Mouse (Mus musculus) stomach, embryonic 14.5 days (tissue): ENCODE measurements around the gene Npr1. TPM values are rescaled to one million over a fixed set of nuclear protein-coding genes. Genes with fewer than 3 reads are reported as not detected.

ENCODE experiments used
- ATAC-seq: fragments of 200-750 bp; cut with Nextera tagmentation; 2 replicates; pipeline ENCODE4 v1.8.0; 2017; ENCODE audit warnings: low read depth, moderate TSS enrichment; ENCODE audit not compliant: insufficient number of reproducible peaks, insufficient read depth, low FRiP score
- H3K27ac ChIP-seq: fragments of 300-500 bp; sonication (generic); 2 replicates; pipeline ENCODE4 v1.5.1; 2014; ENCODE audit warnings: mild to moderate bottlenecking, low read length, moderate library complexity, mixed read lengths
- H3K27me3 ChIP-seq: fragments of 300-500 bp; sonication (generic); 2 replicates; pipeline ENCODE4 v1.6.1; 2014; ENCODE audit warnings: low read length, control low read depth, mixed read lengths; ENCODE audit not compliant: control insufficient read depth, insufficient read depth
- H3K36me3 ChIP-seq: fragments of 300-500 bp; sonication (generic); 2 replicates; pipeline ENCODE4 v1.6.1; 2014; ENCODE audit warnings: mild to moderate bottlenecking, control low read depth, low read length, moderate library complexity, mixed read lengths; ENCODE audit not compliant: control insufficient read depth, insufficient read depth
- H3K4me1 ChIP-seq: fragments of 300-500 bp; sonication (generic); 2 replicates; pipeline ENCODE4 v1.6.1; 2014; ENCODE audit warnings: low read length, control low read depth, mixed read lengths; ENCODE audit not compliant: control insufficient read depth, insufficient read depth
- H3K4me2 ChIP-seq: fragments of 300-500 bp; sonication (generic); replicated peaks from 2 replicates; pipeline ENCODE4 v1.6.1; 2014; ENCODE audit warnings: low read depth, low read length, control low read depth
- H3K4me3 ChIP-seq: fragments of 300-500 bp; sonication (generic); 2 replicates; pipeline ENCODE4 v1.5.1; 2014; ENCODE audit warnings: low read depth, low read length, control low read depth
- H3K9ac ChIP-seq: fragments of 300-500 bp; sonication (generic); replicated peaks from 2 replicates; pipeline ENCODE4 v1.6.1; 2014; ENCODE audit warnings: low read depth, mild to moderate bottlenecking, control low read depth, low read length, moderate library complexity, mixed read lengths
- H3K9me3 ChIP-seq: fragments of 300-500 bp; sonication (generic); 2 replicates; pipeline ENCODE4 v1.6.1; 2016; ENCODE audit warnings: low read depth, low read length, control low read depth; ENCODE audit not compliant: control insufficient read depth
- WGBS: fragments of 180-500 bp; shearing (Covaris S2); extraction: QIAGEN DNeasy Blood & Tissue Kit; methylation state at CpG from one replicate; pipeline ENCODE4 v1.1.7; 2014; 5-methylcytosine and 5-hydroxymethylcytosine counted together
- polyA plus RNA-seq: library from polyadenylated mRNA; unstranded; fragments of >200 nt; fragmentation: Nextera tagmentation; extraction: Ambion mirVana; gene quantifications from 2 replicates; pipeline ENCODE4 v1.2.1, GENCODE M21; 2014

Gene Npr1
- polyA plus RNA-seq, 1 experiment from 2014 or later = 4.8 TPM

DNA sequence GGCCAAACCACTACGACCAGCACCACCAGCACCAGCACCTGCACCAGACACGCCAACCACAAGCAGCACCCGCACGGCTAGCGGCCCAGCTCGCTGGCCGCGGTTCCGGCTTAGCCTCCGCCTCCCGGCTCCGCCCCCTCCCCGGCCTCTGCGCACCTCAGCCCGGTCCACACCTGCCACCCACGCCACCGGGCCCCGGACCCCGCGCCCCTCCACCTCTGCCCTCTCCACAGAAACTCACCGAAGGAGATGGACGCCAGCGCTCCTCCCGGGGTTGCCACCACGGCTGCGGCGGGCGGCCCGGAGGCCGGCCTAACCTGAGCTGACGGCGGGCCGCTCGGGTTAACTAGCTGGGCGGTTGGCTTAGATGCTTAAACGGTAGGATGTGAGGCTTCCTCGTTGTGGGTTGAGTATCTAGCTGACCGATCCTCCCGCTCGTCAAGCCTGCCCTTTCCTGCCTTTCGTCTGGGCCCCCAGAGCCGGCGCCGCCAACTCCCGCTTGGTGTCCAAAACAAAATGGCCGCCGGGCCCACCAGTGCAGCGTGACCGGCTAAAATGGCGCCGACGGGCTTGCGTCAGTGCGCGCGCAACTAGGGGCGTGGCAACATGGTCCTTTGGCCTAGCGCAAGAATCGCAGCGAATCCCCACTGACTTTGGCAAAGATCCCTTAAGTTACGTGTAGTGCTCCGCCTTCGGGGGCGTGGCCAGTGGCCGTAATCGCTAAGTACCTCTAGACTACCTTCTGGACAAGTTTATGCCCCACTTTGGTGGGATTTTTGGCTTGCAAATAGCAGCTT, 43.5 kb upstream of the Npr1 start, which contains the start of gene Chtop:
TSS of gene Chtop (minus strand) at position 549 of the 797 bp plus-strand sequence.
- no peaks in the 10 kb centered on the region for H3K27me3 ChIP-seq

DNA sequence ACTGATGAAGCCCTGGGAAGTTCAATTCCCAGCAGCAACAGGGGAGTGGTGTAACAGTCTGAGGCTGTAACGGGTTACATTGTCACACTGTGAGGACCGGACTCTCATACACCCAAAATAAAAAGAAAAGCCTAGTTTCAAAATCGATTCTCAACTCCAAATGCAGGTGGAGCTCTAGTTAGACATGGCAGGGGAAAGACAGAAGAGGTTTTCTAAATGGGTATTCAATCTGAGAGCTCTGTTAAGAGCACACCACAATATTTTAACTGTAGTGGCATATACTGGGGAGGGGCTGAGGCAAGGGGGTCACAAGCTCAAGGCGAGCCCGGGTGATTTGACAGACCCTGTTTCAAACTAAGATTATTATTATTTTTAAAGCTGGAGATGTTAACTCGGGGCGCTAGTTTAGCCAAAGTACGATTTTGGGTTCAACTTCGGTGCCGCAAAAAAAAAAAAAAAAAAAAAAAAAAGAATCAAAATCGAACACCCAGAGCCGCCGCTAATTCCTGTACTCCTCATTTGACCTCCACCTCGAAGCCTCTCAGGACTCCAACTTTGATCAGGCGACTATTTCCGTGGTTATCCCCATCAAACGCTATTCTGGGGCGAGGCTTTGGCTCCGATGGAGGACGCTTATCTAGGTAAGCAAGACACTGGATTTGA, 42.8 kb upstream of the Npr1 start:
- Histone ChIP-seq H3K36me3 (peaks cover 42% of the 10 kb centered on the region), H3K4me1 (peaks cover 15% of the 10 kb centered on the region; the same call in 1 of the 2 replicates), H3K4me2 (peak overlapping the region; percentile 78), H3K27me3 (no peaks in the 10 kb centered on the region), H3K9me3 (no peaks in the 10 kb centered on the region), H3K9ac (peak overlapping the region; percentile 94), H3K27ac (peak overlapping the region; percentile 93), H3K4me3 (peak overlapping the region; percentile 71)
- no peak for ATAC-seq
- 3% methylated on average over 20 of the region's 20 CpGs for WGBS

More for the DNA sequence above, 43.5 kb upstream of the Npr1 start, which contains the start of gene Chtop:
- H3K27ac ChIP-seq = peak within 1 kb of the TSS; percentile 93
- WGBS = under 1% methylated on average over 66 of the region's 66 CpGs
- H3K4me2 ChIP-seq = peak within 1 kb of the TSS; percentile 78
- peaks cover 35% of the 10 kb centered on the region for H3K36me3 ChIP-seq
- ATAC-seq = peak; percentile 93
- peak within 1 kb of the TSS; percentile 94 for H3K9ac ChIP-seq
- peaks cover 15% of the 10 kb centered on the region; the same call in 1 of the 2 replicates for H3K4me1 ChIP-seq
- H3K4me3 ChIP-seq = peak within 1 kb of the TSS; percentile 71
- no peaks in the 10 kb centered on the region for H3K9me3 ChIP-seq

DNA sequence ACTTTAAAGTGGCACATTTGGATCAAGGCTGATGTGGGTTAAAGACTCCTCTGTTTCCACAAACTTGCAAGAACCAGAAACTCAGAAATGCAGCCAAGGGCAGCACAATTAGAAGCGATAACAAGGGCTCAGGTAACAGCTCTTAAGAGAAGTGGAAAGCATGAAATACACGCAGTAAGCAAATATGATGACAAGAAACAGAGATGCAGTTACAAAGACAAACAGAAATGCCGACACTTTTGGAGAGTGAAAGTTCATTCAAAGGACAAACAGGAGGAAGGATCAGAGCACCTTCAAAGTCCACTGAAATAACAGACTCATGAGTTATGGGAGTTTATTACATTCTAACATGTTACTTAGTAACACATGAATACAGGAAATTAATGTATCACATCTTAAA, 40.7 kb upstream of the Npr1 start:
- no peak overlapping the region for H3K27ac ChIP-seq
- H3K4me2 ChIP-seq = no peak overlapping the region
- no peak for ATAC-seq
- H3K9me3 ChIP-seq = no peaks in the 10 kb centered on the region
- H3K4me1 ChIP-seq = peaks cover 19% of the 10 kb centered on the region; the same call in 1 of the 2 replicates
- no peaks in the 10 kb centered on the region for H3K27me3 ChIP-seq
- WGBS = 61% methylated on average over 3 of the region's 3 CpGs
- H3K36me3 ChIP-seq = peaks cover 62% of the 10 kb centered on the region
- no peak overlapping the region for H3K9ac ChIP-seq
- H3K4me3 ChIP-seq = no peak overlapping the region

DNA sequence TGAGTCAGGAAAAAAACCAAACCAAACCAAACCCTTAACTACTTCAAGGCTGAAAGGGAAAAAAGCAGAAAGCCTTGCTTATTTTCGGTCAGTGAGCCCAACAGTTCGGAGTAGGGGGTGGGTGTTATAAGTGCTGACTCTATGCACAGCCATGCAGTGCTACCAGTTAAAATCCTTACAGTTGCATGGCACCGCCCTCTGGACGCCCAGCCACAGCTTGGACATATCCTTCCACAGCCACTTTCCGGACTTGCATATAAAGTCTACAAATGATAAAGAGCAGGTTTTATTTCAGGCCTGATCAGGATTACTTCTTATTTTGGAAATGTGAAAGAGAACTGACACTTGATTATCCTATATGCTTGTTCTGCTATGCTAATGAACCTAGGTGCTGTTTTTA, 39.5 kb upstream of the Npr1 start:
- Histone ChIP-seq H3K9ac (no peak overlapping the region), H3K27ac (no peak overlapping the region), H3K4me2 (no peak overlapping the region), H3K27me3 (no peaks in the 10 kb centered on the region), H3K9me3 (no peaks in the 10 kb centered on the region), H3K36me3 (peaks cover 71% of the 10 kb centered on the region), H3K4me3 (no peak overlapping the region), H3K4me1 (peaks cover 19% of the 10 kb centered on the region; the same call in 1 of the 2 replicates)
- ATAC-seq = no peak
- whole genome bisulfite sequencing = 89% methylated on average over 5 of the region's 5 CpGs

DNA sequence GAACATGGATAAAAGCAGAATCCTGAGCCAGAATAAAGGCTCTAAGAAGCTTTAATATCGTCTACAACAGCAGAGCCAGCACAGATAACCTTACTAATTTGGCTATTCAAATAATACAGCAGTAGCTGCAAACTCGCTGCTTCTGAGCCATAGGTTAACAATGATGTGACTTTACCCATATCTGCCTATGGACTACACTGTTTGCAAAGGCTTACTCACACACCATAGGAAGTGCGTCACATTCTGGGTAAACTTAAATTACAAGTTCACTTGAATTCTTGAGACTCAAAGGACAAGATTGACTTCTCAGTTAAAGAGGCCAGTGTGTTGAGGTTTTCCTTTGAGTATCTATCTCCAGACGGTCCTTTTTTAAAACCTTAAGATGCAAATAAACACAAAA, 37.8 kb upstream of the Npr1 start:
- peaks cover 19% of the 10 kb centered on the region; the same call in 1 of the 2 replicates for H3K4me1 ChIP-seq
- 69% methylated on average over 4 of the region's 4 CpGs for WGBS
- H3K36me3 ChIP-seq = peaks cover 84% of the 10 kb centered on the region
- H3K27me3 ChIP-seq = no peaks in the 10 kb centered on the region
- H3K27ac ChIP-seq = no peak overlapping the region
- no peak overlapping the region for H3K4me3 ChIP-seq
- no peak overlapping the region for H3K4me2 ChIP-seq
- no peaks in the 10 kb centered on the region for H3K9me3 ChIP-seq
- no peak for ATAC-seq
- no peak overlapping the region for H3K9ac ChIP-seq

DNA sequence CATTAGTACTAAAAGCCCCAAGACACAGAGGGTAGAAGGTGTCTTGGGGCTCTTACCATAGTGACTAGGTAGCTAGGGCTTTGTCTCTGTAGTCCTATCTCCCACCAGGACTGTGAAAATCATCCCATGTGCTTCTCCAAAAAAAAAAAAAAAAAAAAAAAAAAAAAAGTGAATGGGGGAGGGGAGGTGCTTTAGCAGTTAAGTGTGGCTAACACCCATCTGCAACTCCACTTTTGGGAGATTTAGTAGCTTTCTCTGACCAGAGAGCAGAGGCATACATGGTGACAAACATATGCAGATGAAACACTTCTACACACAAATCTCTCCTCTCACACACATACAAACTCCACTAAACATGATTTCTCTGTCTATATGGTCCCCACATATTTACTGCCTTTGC, 31.9 kb upstream of the Npr1 start:
- Histone ChIP-seq H3K4me1 (no peaks in the 10 kb centered on the region), H3K4me2 (no peak overlapping the region), H3K9me3 (no peaks in the 10 kb centered on the region), H3K4me3 (no peak overlapping the region), H3K9ac (no peak overlapping the region), H3K36me3 (peaks cover 61% of the 10 kb centered on the region), H3K27me3 (no peaks in the 10 kb centered on the region), H3K27ac (no peak overlapping the region)
- no peak for ATAC-seq

DNA sequence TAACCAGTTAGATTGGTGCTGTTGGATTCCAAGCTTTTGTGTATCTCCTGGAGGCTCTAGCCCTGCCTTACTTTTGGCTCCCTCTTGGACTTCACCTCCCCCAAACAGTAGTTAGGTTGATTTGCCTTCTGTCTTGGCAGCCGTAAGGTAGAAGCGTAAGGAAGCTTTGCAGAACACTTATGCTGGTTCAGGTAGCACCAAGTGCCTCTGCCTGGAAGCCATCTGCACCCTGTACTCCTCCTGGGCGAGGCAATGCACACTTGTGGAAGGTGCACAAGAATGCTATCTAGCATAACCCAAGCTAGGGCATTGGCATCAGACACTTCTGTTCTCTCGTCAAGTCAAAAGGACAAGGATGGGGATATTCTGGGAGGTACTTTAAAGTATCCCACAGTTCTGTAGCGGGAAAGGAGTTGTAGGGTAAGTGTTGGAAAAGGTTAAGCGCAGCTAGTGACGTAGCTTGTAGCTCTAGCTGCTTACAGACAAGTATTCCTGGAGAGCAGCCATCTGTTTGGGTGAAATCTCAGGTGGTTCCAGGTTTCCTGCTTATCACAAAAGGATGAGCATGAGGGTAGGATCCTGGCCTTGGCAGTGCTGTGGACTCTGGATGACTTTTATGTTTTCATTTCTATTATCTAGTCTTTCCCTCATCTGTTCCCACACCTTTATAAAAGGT, 30.3 kb upstream of the Npr1 start:
- no peaks in the 10 kb centered on the region for H3K27me3 ChIP-seq
- H3K4me2 ChIP-seq = no peak overlapping the region
- ATAC-seq = no peak
- WGBS = 86% methylated on average over 7 of the region's 7 CpGs
- H3K4me3 ChIP-seq = no peak overlapping the region
- H3K9me3 ChIP-seq = no peaks in the 10 kb centered on the region
- no peak overlapping the region for H3K27ac ChIP-seq
- no peaks in the 10 kb centered on the region for H3K4me1 ChIP-seq
- H3K36me3 ChIP-seq = peaks cover 45% of the 10 kb centered on the region
- no peak overlapping the region for H3K9ac ChIP-seq

DNA sequence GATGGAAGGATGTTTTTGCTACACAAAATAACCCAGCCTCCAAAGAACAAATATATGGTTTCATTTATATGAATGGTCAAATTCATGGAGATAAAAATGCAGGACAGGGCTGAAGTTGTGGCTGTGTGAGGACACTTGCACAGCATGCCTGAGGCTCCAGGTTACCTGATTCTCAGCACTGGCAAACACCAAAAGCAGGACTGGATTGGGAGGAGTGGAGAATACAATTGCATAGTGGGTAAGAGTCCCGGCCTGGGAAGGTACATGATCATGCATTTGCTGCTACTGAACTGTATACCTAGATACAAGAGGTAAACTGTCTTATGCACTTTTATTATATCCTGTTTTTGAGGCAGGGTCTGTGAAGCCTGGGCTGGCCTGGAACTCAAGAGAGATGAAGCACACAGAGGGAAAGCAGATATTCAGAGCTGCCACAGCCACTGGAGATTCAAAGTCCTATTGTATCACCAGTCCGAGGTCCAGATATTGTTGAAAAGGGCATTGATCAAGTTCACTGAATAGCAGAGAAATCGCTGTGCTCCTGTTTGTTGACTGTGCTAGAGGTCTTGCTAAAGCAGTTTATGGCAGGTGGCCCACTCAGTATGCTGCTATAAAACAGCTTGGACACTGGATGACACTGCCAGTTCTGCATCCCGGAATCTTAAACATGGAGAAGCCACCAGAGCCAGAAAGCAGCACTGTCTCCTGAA, 28.3 kb upstream of the Npr1 start:
- Histone ChIP-seq H3K36me3 (peaks cover 38% of the 10 kb centered on the region), H3K27ac (no peak overlapping the region), H3K4me1 (peaks cover 10% of the 10 kb centered on the region; the same call in 1 of the 2 replicates), H3K4me2 (no peak overlapping the region), H3K9ac (no peak overlapping the region), H3K4me3 (no peak overlapping the region), H3K9me3 (no peaks in the 10 kb centered on the region), H3K27me3 (no peaks in the 10 kb centered on the region)
- no peak for ATAC-seq
- WGBS = 52% methylated on average over 4 of the region's 4 CpGs
